ENCODE assay signal across 27 mouse cellular contexts in the genomic region with DNA sequence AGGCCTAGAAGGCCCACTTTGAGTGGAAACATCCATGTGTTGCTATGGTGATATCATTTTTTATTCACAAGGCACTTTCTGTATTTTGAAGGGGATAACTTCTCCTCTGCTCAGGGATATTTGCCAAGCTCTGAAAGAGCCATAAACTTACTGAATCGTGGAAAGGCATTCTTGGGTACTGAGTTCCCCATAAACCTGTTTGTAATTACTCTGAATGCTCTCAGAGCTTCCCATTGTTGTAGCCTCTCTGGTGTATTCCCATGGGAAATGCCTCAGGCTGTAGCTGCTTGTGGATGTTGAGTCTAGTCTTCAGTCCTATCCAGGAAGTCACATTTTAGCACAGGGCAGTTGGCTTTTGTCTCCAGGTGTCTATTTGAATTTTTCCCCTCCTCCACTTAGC.
DNase-seq lines count a peak whose midpoint lies in the region; ATAC-seq and TF ChIP-seq lines count a peak whose summit lies in the region.
"Had no signal": no experiment of that assay in that cellular context is flagged by ENCODE, and none has a peak within 500 bp of the region (broad histone marks: within the 10 kb centered on the region; RNA-seq: fewer than 3 reads in every experiment).

No protein-coding gene starts in this region.

- H3K9me3 ChIP-seq in forebrain, postnatal 0 days (ENCODE audit: low read length), result no peaks in the 10 kb centered on the region
- no peaks in the 10 kb centered on the region for H3K9me3 ChIP-seq in forebrain, embryonic 10.5 days
- no peaks in the 10 kb centered on the region for H3K9me3 ChIP-seq in midbrain, embryonic 14.5 days (ENCODE audit: control insufficient read depth, low read length)
- no peaks in the 10 kb centered on the region for H3K9me3 ChIP-seq in midbrain, embryonic 10.5 days (replicated peaks)
- no peaks in the 10 kb centered on the region for H3K9me3 ChIP-seq in limb, embryonic 15.5 days
- H3K9me3 ChIP-seq: forebrain, embryonic 12.5 days; hindbrain, embryonic 15.5 days; kidney, embryonic 15.5 days; midbrain, embryonic 13.5 days had no signal

- POLR2A ChIA-PET in Patski (lab: Charles Lee), result no interaction called here

- no peaks in the 10 kb centered on the region for H3K4me1 ChIP-seq in forebrain, postnatal 0 days (ENCODE audit: insufficient read depth)
- H3K4me1 ChIP-seq in forebrain, embryonic 10.5 days, result no peaks in the 10 kb centered on the region
- H3K4me1 ChIP-seq in midbrain, embryonic 14.5 days (ENCODE audit: control insufficient read depth, insufficient read depth, low read length), result no peaks in the 10 kb centered on the region
- H3K4me1 ChIP-seq in midbrain, embryonic 10.5 days, result no peaks in the 10 kb centered on the region
- H3K4me1 ChIP-seq in limb, embryonic 15.5 days, result peaks cover 17% of the 10 kb centered on the region
- H3K4me1 ChIP-seq: forebrain, embryonic 12.5 days; hindbrain, embryonic 15.5 days; kidney, embryonic 15.5 days; midbrain, embryonic 13.5 days had no signal

- CTCF ChIA-PET in Patski (lab: Charles Lee), result interaction anchor here (1.6 to 2.1 kb wide), 4 partner anchors 8 to 125 kb away, joined by 4 to 7 read pairs (median 6); a partner anchor contains a TSS

- DNase-seq in forebrain, postnatal 0 days, result peak; percentile 8
- no peak for DNase-seq in forebrain, embryonic 10.5 days (ENCODE audit: extremely low spot score, low spot score)
- peak; percentile 27 for DNase-seq in midbrain, embryonic 14.5 days
- no peak for DNase-seq in midbrain, embryonic 10.5 days (ENCODE audit: low spot score)
- DNase-seq in Patski (ENCODE audit: low read depth, low spot score), result peak; percentile 91
- DNase-seq in yolk sac, embryonic 10.5 days (ENCODE audit: low spot score), result no peak
- DNase-seq: adrenal gland, adult 8-10 months; cerebellum, adult 18-20 months; cerebellum, postnatal 14 days; gastrocnemius, adult 2 months; heart, postnatal 4 days; kidney, postnatal 4 days; liver, postnatal 0 days; lung, postnatal 10 days; right cerebral cortex, postnatal 14 days; thymus, adult 2 months had no signal

- in situ Hi-C loops in Patski (cut with MboI; ENCODE audit: low pct_unique_long_range_greater_than_20kb), result loop anchor here (5.0 to 10.0 kb wide), 2 partner anchors 126 to 222 kb away; a partner anchor contains a TSS

- 32% methylated on average over 1 of the region's 1 CpGs for WGBS in forebrain, postnatal 0 days
- 46% methylated on average over 1 of the region's 1 CpGs for WGBS in forebrain, embryonic 10.5 days
- WGBS in midbrain, embryonic 14.5 days, result 45% methylated on average over 1 of the region's 1 CpGs
- WGBS in midbrain, embryonic 10.5 days, result 73% methylated on average over 1 of the region's 1 CpGs
- whole genome bisulfite sequencing in limb, embryonic 15.5 days, result 5% methylated on average over 1 of the region's 1 CpGs

- H3K36me3 ChIP-seq in forebrain, postnatal 0 days (ENCODE audit: insufficient read depth), result no peaks in the 10 kb centered on the region
- no peaks in the 10 kb centered on the region for H3K36me3 ChIP-seq in forebrain, embryonic 10.5 days (replicated peaks)
- no peaks in the 10 kb centered on the region for H3K36me3 ChIP-seq in midbrain, embryonic 14.5 days (ENCODE audit: control insufficient read depth, insufficient read depth, low read length)
- H3K36me3 ChIP-seq in midbrain, embryonic 10.5 days, result no peaks in the 10 kb centered on the region
- H3K36me3 ChIP-seq in limb, embryonic 15.5 days, result no peaks in the 10 kb centered on the region
- H3K36me3 ChIP-seq: forebrain, embryonic 12.5 days; hindbrain, embryonic 15.5 days; kidney, embryonic 15.5 days; midbrain, embryonic 13.5 days had no signal

- no peak for TF ChIP-seq CTCF in forebrain, postnatal 0 days (IDR thresholded peaks at IDR 0.05; ENCODE audit: low read depth)
- no peak for TF ChIP-seq CTCF in Patski (IDR thresholded peaks at IDR 0.05)

- no peaks in the 10 kb centered on the region for H3K27me3 ChIP-seq in forebrain, postnatal 0 days (ENCODE audit: insufficient read depth, low read length)
- H3K27me3 ChIP-seq in forebrain, embryonic 10.5 days (ENCODE audit: poor library complexity, severe bottlenecking), result no peaks in the 10 kb centered on the region
- H3K27me3 ChIP-seq in midbrain, embryonic 14.5 days (ENCODE audit: control insufficient read depth, insufficient read depth, low read length), result no peaks in the 10 kb centered on the region
- H3K27me3 ChIP-seq in midbrain, embryonic 10.5 days (ENCODE audit: low read depth, poor library complexity, severe bottlenecking), result no peaks in the 10 kb centered on the region
- H3K27me3 ChIP-seq in Patski, result no peaks in the 10 kb centered on the region
- no peaks in the 10 kb centered on the region for H3K27me3 ChIP-seq in limb, embryonic 15.5 days
- H3K27me3 ChIP-seq: forebrain, embryonic 12.5 days; hindbrain, embryonic 15.5 days; kidney, embryonic 15.5 days; midbrain, embryonic 13.5 days had no signal

- no peak for ATAC-seq in forebrain, postnatal 0 days
- ATAC-seq in midbrain, embryonic 14.5 days (ENCODE audit: low FRiP score, low TSS enrichment), result no peak
- peak; percentile 95 for ATAC-seq in Patski
- ATAC-seq in limb, embryonic 15.5 days (ENCODE audit: insufficient number of reproducible peaks, low FRiP score, low TSS enrichment, low read depth), result peak; percentile 35; the same call in 1 of the 2 replicates
- ATAC-seq: activated CD4-positive, CD25-positive, alpha-beta regulatory T cell, adult 4 months; intestine, postnatal 0 days; liver, postnatal 0 days; midbrain, embryonic 13.5 days had no signal

- no peak overlapping the region for H3K4me3 ChIP-seq in forebrain, postnatal 0 days (ENCODE audit: low read depth, low read length)
- no peak overlapping the region for H3K4me3 ChIP-seq in forebrain, embryonic 10.5 days
- H3K4me3 ChIP-seq in midbrain, embryonic 14.5 days (replicated peaks; ENCODE audit: low read depth, low read length), result no peak overlapping the region
- H3K4me3 ChIP-seq in midbrain, embryonic 10.5 days, result no peak overlapping the region
- H3K4me3 ChIP-seq in limb, embryonic 15.5 days, result no peak overlapping the region
- H3K4me3 ChIP-seq: forebrain, embryonic 12.5 days; gastrocnemius, adult 2 months; hindbrain, embryonic 15.5 days; kidney, embryonic 15.5 days; left cerebral cortex, adult 2 months; midbrain, embryonic 13.5 days; myocyte had no signal

- H3K27ac ChIP-seq in forebrain, postnatal 0 days (ENCODE audit: low read depth, low read length), result no peak overlapping the region
- H3K27ac ChIP-seq in forebrain, embryonic 10.5 days, result no peak overlapping the region
- H3K27ac ChIP-seq in midbrain, embryonic 14.5 days (replicated peaks; ENCODE audit: low read depth, low read length), result no peak overlapping the region
- H3K27ac ChIP-seq in midbrain, embryonic 10.5 days (replicated peaks), result no peak overlapping the region
- no peak overlapping the region; the same call in 1 of the 2 replicates for H3K27ac ChIP-seq in limb, embryonic 15.5 days
- H3K27ac ChIP-seq: forebrain, embryonic 12.5 days; gastrocnemius, adult 2 months; hindbrain, embryonic 15.5 days; kidney, embryonic 15.5 days; left cerebral cortex, adult 2 months; midbrain, embryonic 13.5 days; stomach, postnatal 0 days had no signal

- no peak overlapping the region for H3K9ac ChIP-seq in forebrain, postnatal 0 days
- H3K9ac ChIP-seq in midbrain, embryonic 14.5 days (replicated peaks; ENCODE audit: low read length), result no peak overlapping the region
- no peak overlapping the region for H3K9ac ChIP-seq in limb, embryonic 15.5 days
- H3K9ac ChIP-seq: forebrain, embryonic 12.5 days; hindbrain, embryonic 15.5 days; kidney, embryonic 15.5 days; liver, postnatal 0 days; midbrain, embryonic 13.5 days had no signal

- H3K4me2 ChIP-seq in forebrain, postnatal 0 days (ENCODE audit: low read depth), result no peak overlapping the region
- H3K4me2 ChIP-seq in midbrain, embryonic 14.5 days (ENCODE audit: low read length), result no peak overlapping the region
- no peak overlapping the region for H3K4me2 ChIP-seq in limb, embryonic 15.5 days
- H3K4me2 ChIP-seq: forebrain, embryonic 12.5 days; hindbrain, embryonic 15.5 days; kidney, embryonic 15.5 days; liver, embryonic 11.5 days; midbrain, embryonic 13.5 days had no signal

Comparison
In these comparisons a context has a peak if more than half of its experiments do, and no peak if none do; other contexts are left out.
1. DNase-seq: peak in forebrain, postnatal 0 days (single experiment), midbrain, embryonic 14.5 days (single experiment) and Patski (single experiment); none in forebrain, embryonic 10.5 days (single experiment), midbrain, embryonic 10.5 days (single experiment) and yolk sac, embryonic 10.5 days (single experiment).
2. ATAC-seq: peak in Patski (single experiment) and limb, embryonic 15.5 days (single experiment); none in forebrain, postnatal 0 days (single experiment) and midbrain, embryonic 14.5 days (single experiment).